Mouse (Mus musculus): ENCODE measurements at regions not wholly inside any gene's neighbourhood (a gene's known extent, or its start where the extent isn't known, plus 50 kb on each side); places are given as distances from the start of the nearest gene placed in this dataset.

GRCm38 (mm10) chr17:62546286-62546685 lies 334.8 kb downstream of the Efna5 start:
- Histone ChIP-seq H3K9ac (ENCODE audit: low read depth, low read length) (no peak overlapping the region), H3K9me3 (ENCODE audit: control insufficient read depth, low read length) (no peaks in the 10 kb centered on the region), H3K36me3 (ENCODE audit: control insufficient read depth, insufficient read depth, low read length) (no peaks in the 10 kb centered on the region), H3K4me3 (ENCODE audit: low read length) (no peak overlapping the region), H3K4me1 (ENCODE audit: control insufficient read depth, insufficient read depth, low read depth, low read length) (no peaks in the 10 kb centered on the region), H3K27me3 (replicated peaks; ENCODE audit: control insufficient read depth, insufficient read depth, low read length) (no peaks in the 10 kb centered on the region), H3K4me2 (ENCODE audit: low read length) (no peak overlapping the region), H3K27ac (ENCODE audit: low read depth, low read length) (no peak overlapping the region)
- no peak for ATAC-seq
- 88% methylated on average over 7 of the region's 7 CpGs for WGBS

DNA sequence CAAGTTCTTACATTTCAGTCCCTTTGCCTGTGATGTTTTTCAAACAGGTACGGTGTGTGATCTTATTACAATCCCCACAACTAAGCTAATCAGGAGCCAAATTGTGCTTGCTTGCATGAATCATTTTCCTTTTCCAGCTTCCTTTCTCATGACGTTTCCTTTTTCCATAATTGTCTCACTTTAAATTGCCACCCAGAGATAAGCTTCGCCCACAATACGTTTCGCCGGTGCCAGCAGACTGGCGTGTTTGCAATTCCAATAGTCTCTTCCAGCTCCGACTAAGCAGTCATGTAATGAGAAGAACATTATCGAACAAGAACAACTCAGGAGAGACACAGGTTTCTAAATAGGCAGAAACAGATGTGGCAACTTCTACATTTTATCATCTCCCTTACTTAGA lies 335.8 kb downstream of the Efna5 start:
- peak overlapping the region; percentile 32 for H3K4me2 ChIP-seq (ENCODE audit: low read length)
- WGBS = 42% methylated on average over 9 of the region's 9 CpGs

GRCm38 (mm10) chr17:62543056-62543975 lies 337.8 kb downstream of the Efna5 start:
- Histone ChIP-seq H3K9me3 (ENCODE audit: control insufficient read depth, low read length) (no peaks in the 10 kb centered on the region), H3K27me3 (replicated peaks; ENCODE audit: control insufficient read depth, insufficient read depth, low read length) (no peaks in the 10 kb centered on the region), H3K27ac (ENCODE audit: low read depth, low read length) (no peak overlapping the region), H3K4me2 (ENCODE audit: low read length) (no peak overlapping the region), H3K4me3 (ENCODE audit: low read length) (no peak overlapping the region), H3K36me3 (ENCODE audit: control insufficient read depth, insufficient read depth, low read length) (no peaks in the 10 kb centered on the region), H3K9ac (ENCODE audit: low read depth, low read length) (no peak overlapping the region), H3K4me1 (ENCODE audit: control insufficient read depth, insufficient read depth, low read depth, low read length) (no peaks in the 10 kb centered on the region)
- no peak for ATAC-seq
- 89% methylated on average over 18 of the region's 18 CpGs for WGBS

More for the DNA sequence above, 335.8 kb downstream of the Efna5 start:
- Histone ChIP-seq H3K27ac (ENCODE audit: low read depth, low read length) (no peak overlapping the region), H3K9ac (ENCODE audit: low read depth, low read length) (no peak overlapping the region), H3K9me3 (ENCODE audit: control insufficient read depth, low read length) (no peaks in the 10 kb centered on the region), H3K27me3 (replicated peaks; ENCODE audit: control insufficient read depth, insufficient read depth, low read length) (no peaks in the 10 kb centered on the region), H3K36me3 (ENCODE audit: control insufficient read depth, insufficient read depth, low read length) (no peaks in the 10 kb centered on the region), H3K4me1 (ENCODE audit: control insufficient read depth, insufficient read depth, low read depth, low read length) (no peaks in the 10 kb centered on the region), H3K4me3 (ENCODE audit: low read length) (no peak overlapping the region)
- no peak for ATAC-seq

GRCm38 (mm10) chr17:62529911-62530310 lies 351.2 kb downstream of the Efna5 start:
- Histone ChIP-seq H3K4me3 (ENCODE audit: low read length) (no peak overlapping the region), H3K4me1 (ENCODE audit: control insufficient read depth, insufficient read depth, low read depth, low read length) (no peaks in the 10 kb centered on the region), H3K27ac (ENCODE audit: low read depth, low read length) (no peak overlapping the region), H3K4me2 (ENCODE audit: low read length) (no peak overlapping the region), H3K36me3 (ENCODE audit: control insufficient read depth, insufficient read depth, low read length) (no peaks in the 10 kb centered on the region), H3K9me3 (ENCODE audit: control insufficient read depth, low read length) (no peaks in the 10 kb centered on the region), H3K9ac (ENCODE audit: low read depth, low read length) (no peak overlapping the region), H3K27me3 (replicated peaks; ENCODE audit: control insufficient read depth, insufficient read depth, low read length) (no peaks in the 10 kb centered on the region)
- 87% methylated on average over 2 of the region's 2 CpGs for WGBS
- ATAC-seq = no peak

GRCm38 (mm10) chr17:62527556-62527955 lies 353.6 kb downstream of the Efna5 start:
- H3K27me3 ChIP-seq (replicated peaks; ENCODE audit: control insufficient read depth, insufficient read depth, low read length) = no peaks in the 10 kb centered on the region
- H3K4me2 ChIP-seq (ENCODE audit: low read length) = no peak overlapping the region
- no peaks in the 10 kb centered on the region for H3K36me3 ChIP-seq (ENCODE audit: control insufficient read depth, insufficient read depth, low read length)
- H3K4me3 ChIP-seq (ENCODE audit: low read length) = no peak overlapping the region
- no peaks in the 10 kb centered on the region for H3K9me3 ChIP-seq (ENCODE audit: control insufficient read depth, low read length)
- H3K4me1 ChIP-seq (ENCODE audit: control insufficient read depth, insufficient read depth, low read depth, low read length) = no peaks in the 10 kb centered on the region
- no peak for ATAC-seq
- H3K27ac ChIP-seq (ENCODE audit: low read depth, low read length) = no peak overlapping the region
- WGBS = 84% methylated on average over 2 of the region's 2 CpGs
- no peak overlapping the region for H3K9ac ChIP-seq (ENCODE audit: low read depth, low read length)

GRCm38 (mm10) chr17:62513635-62514034 lies 367.5 kb downstream of the Efna5 start:
- 50% methylated on average over 3 of the region's 3 CpGs for WGBS
- no peak overlapping the region for H3K27ac ChIP-seq (ENCODE audit: low read depth, low read length)
- no peaks in the 10 kb centered on the region for H3K27me3 ChIP-seq (replicated peaks; ENCODE audit: control insufficient read depth, insufficient read depth, low read length)
- no peaks in the 10 kb centered on the region for H3K36me3 ChIP-seq (ENCODE audit: control insufficient read depth, insufficient read depth, low read length)
- H3K9me3 ChIP-seq (ENCODE audit: control insufficient read depth, low read length) = no peaks in the 10 kb centered on the region
- no peak overlapping the region for H3K9ac ChIP-seq (ENCODE audit: low read depth, low read length)
- H3K4me2 ChIP-seq (ENCODE audit: low read length) = no peak overlapping the region
- H3K4me1 ChIP-seq (ENCODE audit: control insufficient read depth, insufficient read depth, low read depth, low read length) = no peaks in the 10 kb centered on the region
- no peak overlapping the region for H3K4me3 ChIP-seq (ENCODE audit: low read length)
- no peak for ATAC-seq

GRCm38 (mm10) chr17:62510184-62510583 lies 370.9 kb downstream of the Efna5 start:
- Histone ChIP-seq H3K4me3 (ENCODE audit: low read length) (no peak overlapping the region), H3K4me1 (ENCODE audit: control insufficient read depth, insufficient read depth, low read depth, low read length) (no peaks in the 10 kb centered on the region), H3K27ac (ENCODE audit: low read depth, low read length) (no peak overlapping the region), H3K9me3 (ENCODE audit: control insufficient read depth, low read length) (no peaks in the 10 kb centered on the region), H3K36me3 (ENCODE audit: control insufficient read depth, insufficient read depth, low read length) (no peaks in the 10 kb centered on the region), H3K4me2 (ENCODE audit: low read length) (no peak overlapping the region), H3K27me3 (replicated peaks; ENCODE audit: control insufficient read depth, insufficient read depth, low read length) (no peaks in the 10 kb centered on the region), H3K9ac (ENCODE audit: low read depth, low read length) (no peak overlapping the region)
- 90% methylated on average over 4 of the region's 4 CpGs for WGBS
- ATAC-seq = no peak

GRCm38 (mm10) chr17:62507766-62508485 lies 373.2 kb downstream of the Efna5 start:
- Histone ChIP-seq H3K27ac (ENCODE audit: low read depth, low read length) (no peak overlapping the region), H3K4me3 (ENCODE audit: low read length) (no peak overlapping the region), H3K4me2 (ENCODE audit: low read length) (no peak overlapping the region), H3K4me1 (ENCODE audit: control insufficient read depth, insufficient read depth, low read depth, low read length) (no peaks in the 10 kb centered on the region), H3K9ac (ENCODE audit: low read depth, low read length) (no peak overlapping the region), H3K27me3 (replicated peaks; ENCODE audit: control insufficient read depth, insufficient read depth, low read length) (no peaks in the 10 kb centered on the region), H3K9me3 (ENCODE audit: control insufficient read depth, low read length) (no peaks in the 10 kb centered on the region), H3K36me3 (ENCODE audit: control insufficient read depth, insufficient read depth, low read length) (no peaks in the 10 kb centered on the region)
- WGBS = 81% methylated on average over 13 of the region's 13 CpGs
- no peak for ATAC-seq

DNA sequence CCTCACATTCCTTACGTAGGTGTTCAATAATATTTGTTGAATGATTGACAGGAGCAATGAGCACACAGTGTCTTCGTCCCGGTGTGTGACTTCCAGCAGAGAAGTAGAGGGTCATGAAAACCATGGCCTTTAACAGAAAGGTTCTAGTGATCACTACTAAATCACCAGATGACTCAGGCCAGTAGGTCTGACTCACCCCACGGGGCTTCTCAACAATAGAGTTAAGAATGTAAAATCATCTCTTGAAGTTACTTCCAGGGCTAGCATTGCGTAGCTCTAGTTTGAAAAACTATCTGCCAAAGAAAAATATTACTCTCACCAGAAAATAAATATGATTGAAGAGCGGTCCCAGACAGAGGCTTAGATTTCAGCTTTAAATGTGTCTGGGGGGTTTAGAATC lies 376.4 kb downstream of the Efna5 start:
- Histone ChIP-seq H3K9me3 (ENCODE audit: control insufficient read depth, low read length) (no peaks in the 10 kb centered on the region), H3K4me3 (ENCODE audit: low read length) (no peak overlapping the region), H3K4me2 (ENCODE audit: low read length) (no peak overlapping the region), H3K36me3 (ENCODE audit: control insufficient read depth, insufficient read depth, low read length) (no peaks in the 10 kb centered on the region), H3K27ac (ENCODE audit: low read depth, low read length) (no peak overlapping the region), H3K27me3 (replicated peaks; ENCODE audit: control insufficient read depth, insufficient read depth, low read length) (no peaks in the 10 kb centered on the region), H3K9ac (ENCODE audit: low read depth, low read length) (no peak overlapping the region), H3K4me1 (ENCODE audit: control insufficient read depth, insufficient read depth, low read depth, low read length) (no peaks in the 10 kb centered on the region)
- ATAC-seq = no peak
- WGBS = 72% methylated on average over 6 of the region's 6 CpGs
